Mouse (Mus musculus) frontal cortex, postnatal 10 days (tissue): ENCODE results near the gene Nectin4.
A peak's percentile ranks its signal among the peaks of the same experiment; 100 is the strongest.

Source experiments
- DNase-seq, 2 experiments: peaks; one replicate each; pipeline ENCODE4 v3.0.0; 2022; ENCODE audit warnings: low spot score in 2 of 2, mixed read lengths in 1 of 2

Nectin4 gene

GRCm38 (mm10) chr1:171411492-171411941 lies 41.6 kb downstream of the Nectin4 start:
- DNase-seq, result no peak

- peak in 1 of 2 experiments; percentile 31 for DNase-seq
These were observed 42.1 kb downstream of the Nectin4 start for GRCm38 (mm10) chr1:171412001-171412441.

DNA sequence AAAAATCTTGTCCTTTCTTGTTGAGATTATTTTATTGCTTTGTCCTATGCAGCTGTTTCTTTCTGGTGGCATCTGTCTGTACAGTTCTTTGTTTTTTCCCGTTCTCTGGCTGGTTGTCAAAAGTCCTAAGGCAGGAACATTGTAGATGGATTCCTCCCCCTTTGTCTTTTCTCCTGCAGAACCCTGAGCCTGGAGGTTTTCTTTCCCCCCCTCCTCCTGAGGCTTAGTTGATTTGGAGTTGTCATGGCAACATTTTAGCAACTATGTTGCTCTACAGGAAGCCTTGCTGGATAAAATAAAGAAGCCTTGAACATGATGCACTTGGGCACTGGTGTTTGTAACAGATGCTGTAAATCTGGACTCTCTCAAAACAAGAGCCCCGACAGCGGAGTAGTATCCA lies 42.5 kb downstream of the Nectin4 start:
- no peak for DNase-seq

GRCm38 (mm10) chr1:171413608-171414007 lies 43.7 kb downstream of the Nectin4 start:
- DNase-seq, result no peak

DNA sequence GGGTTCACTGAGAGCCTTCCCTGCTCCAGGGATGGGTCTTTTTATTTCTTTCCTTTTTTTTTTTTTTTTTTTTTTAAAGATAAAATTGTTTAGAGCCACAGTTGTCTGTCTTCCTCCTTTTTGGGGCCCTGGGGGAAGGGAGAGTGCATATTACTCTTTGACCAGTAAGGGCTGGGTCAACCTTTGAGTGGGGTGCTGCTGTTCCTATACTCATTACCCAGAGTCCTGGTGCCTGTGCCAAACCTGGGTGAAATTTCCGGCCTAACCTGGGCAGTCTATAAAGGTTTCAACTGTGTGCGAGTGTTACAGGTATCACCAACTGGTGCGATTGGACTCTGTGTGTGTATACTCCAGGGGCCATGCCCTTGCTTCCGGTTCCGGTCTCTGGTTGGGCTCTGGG lies 48.8 kb downstream of the Nectin4 start, which contains the start of gene Tstd1:
Tstd1 (plus strand) TSS at position 213 of the 400 bp plus-strand sequence.
- DNase-seq, result no peak

DNA sequence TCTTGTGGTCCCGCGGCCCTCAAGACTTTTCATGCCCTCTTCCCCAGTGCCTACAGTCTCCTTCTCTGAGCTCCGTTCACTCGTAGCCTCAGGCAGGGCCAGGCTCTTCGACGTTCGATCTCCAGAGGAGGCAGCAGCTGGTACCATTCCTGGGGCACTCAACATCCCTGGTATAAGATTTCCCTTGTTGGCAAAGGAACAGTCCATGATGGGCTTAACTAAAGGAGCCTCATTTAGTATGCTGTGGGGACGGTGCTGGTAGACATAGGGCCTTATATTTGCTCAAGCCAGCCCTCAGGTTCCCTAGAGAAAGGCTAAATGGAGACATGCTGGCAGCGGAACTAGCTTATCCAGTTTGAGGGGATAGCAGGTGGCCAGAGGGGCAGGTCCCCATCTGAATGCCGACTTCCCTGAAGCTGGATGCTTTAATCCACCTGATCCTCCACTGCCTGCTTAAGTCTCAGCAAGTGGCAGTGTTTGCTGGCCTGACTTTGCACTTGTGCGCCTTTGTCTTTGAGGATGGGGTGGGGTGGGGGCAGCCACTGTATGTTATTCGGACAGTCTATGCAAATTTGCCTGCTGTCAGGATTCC lies 49.5 kb downstream of the Nectin4 start:
- no peak for DNase-seq

- DNase-seq, result no peak
These were observed 50.0 kb downstream of the Nectin4 start for GRCm38 (mm10) chr1:171419905-171420304.

- DNase-seq, result no peak
These were observed 52.7 kb downstream of the Nectin4 start for GRCm38 (mm10) chr1:171422504-171423095.

DNA sequence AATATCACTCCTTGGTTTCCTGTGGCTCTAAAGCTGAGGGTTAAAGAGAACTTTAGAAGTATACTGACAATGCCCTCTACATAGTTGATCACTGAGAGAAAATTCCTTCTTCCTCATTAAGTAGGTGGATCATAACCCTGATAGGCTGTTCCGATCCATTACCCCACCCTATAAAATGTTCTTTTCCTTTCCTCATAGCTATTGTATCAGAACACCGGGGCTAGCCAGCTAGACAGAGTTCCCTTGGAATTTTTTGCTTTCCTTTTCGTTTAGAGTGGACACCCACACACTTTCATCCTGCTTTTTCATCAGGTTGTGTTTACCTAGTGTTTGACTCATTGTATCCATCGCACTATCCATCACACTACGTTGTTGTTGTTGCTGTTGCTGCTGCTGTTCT lies 54.7 kb downstream of the Nectin4 start:
- DNase-seq, result no peak

DNA sequence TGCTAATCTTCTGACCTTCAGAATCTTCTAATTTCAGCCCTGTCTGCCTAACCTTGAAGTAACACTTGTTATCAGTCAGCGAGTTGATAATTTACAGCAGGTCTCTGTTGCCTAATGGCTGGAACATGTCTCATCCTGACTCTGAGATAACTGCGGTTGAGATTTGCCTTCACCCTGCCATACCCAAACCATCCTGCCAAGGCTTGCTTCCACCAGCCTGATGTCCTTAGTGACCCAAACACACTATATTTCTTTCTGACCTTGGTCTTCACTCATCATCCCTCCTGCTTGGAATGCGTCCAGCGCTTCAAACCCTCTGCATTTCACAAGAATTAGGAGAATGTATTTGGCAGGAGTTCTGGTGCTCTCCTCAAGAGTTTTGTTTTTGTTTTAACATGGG lies 55.2 kb downstream of the Nectin4 start:
- DNase-seq, result no peak

DNA sequence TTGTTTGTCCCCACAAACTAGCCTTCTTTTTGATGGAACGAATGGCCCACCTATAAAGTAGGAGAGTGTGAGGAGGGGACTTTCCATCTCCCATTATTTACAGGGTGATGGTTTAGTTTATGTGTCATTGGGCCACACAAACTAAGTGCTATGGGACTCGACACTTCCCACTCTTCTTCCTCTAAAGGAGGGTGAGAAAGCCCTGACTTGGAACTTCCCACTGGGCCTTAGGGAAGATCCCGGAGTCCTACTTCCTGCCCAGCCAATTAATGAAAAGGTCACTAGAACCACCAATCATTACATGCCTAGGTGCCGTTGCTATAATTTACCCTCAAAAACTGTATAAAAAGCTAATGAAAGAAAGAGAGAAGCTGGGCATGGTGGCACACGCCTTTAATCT lies 62.3 kb downstream of the Nectin4 start:
- no peak for DNase-seq

DNA sequence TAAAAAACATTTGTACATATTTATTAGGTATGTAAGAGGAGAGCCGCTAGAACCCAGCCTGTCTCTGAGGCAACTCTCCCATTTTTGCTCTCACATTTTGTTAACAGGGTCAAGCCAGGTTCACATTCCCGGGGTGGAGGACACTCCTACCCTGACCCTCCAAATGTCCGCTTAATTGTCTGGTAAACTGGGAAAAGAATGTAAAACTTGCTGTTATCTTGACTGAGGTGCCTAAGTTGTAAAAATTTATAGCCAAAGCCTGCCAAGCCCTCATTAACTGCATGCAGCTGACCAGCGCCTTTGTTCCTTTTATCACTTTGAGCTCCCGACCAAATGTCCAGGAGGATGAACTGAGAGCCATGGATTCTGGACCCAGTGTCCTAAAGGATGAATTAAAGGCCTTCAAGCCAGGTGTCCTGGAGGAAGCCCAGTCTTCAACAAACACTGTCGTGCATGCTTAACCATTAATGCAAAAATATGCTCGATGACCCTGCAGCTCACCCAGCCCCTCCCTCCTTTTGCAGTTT lies 65.5 kb downstream of the Nectin4 start:
- no peak for DNase-seq

DNA sequence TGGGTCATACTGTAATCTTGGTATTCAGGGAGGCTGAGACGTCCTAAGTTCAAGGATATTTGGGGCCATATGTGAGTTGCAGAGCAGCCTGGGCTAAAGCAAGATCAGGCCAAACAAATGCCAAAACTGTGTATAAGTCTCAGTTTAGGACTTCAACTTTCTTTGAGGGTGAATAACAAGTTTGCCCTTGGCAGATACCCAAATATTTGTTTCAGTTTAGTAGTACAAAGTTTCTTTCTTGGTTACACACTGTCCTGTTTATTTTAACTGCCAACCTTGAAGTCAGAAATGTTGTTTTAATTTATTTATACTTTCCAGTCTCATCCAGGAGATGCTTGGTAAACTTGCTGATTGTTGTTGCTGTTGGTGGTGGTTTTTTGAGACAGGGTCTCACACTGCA lies 66.1 kb downstream of the Nectin4 start:
- DNase-seq, result no peak

GRCm38 (mm10) chr1:171437264-171438013 lies 67.5 kb downstream of the Nectin4 start, which contains the start of gene F11r:
Gene F11r, plus strand, starts transcription at chr1:171437535.
- DNase-seq, result peak in 1 of 2 experiments; percentile 45
